Mouse (Mus musculus): ENCODE data around the gene Tanc1.

DNA sequence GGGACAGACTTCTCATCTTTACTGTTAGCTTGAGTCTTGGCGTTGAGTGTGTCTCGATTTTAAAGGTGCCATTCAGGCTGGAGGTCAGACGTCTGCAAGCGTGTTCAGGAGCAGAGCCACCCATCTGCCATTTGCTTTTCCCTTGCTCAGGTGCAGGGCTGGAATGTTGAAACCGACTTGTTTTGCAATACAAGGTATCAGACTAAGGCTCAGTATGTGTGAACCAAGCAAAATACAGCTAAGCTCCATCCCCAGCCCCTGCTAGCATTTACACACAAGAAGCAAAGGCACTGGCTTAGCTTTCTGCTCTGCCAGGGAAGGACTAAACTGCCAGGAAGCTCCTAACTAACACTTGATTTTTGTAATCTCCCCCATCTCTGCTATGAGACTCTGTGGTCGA, 162.5 kb downstream of the Tanc1 start:
- no peak for TF ChIP-seq CTCF (IDR thresholded peaks at IDR 0.05; ENCODE audit: extremely low read depth, insufficient read length, insufficient replicate concordance, low read depth, low read length)
- no peak for TF ChIP-seq POLR2A (IDR thresholded peaks at IDR 0.05; ENCODE audit: low read depth, low read length)

Data from small intestine, adult 2 months (tissue).